Mouse (Mus musculus) ES-CJ7 (cell line): ENCODE results near the gene Arhgap30.

Experiments used
- DNase-seq: peaks from one replicate; pipeline ENCODE4 v3.0.0; 2011; ENCODE audit warnings: low read depth, low spot score

Arhgap30 gene

DNA sequence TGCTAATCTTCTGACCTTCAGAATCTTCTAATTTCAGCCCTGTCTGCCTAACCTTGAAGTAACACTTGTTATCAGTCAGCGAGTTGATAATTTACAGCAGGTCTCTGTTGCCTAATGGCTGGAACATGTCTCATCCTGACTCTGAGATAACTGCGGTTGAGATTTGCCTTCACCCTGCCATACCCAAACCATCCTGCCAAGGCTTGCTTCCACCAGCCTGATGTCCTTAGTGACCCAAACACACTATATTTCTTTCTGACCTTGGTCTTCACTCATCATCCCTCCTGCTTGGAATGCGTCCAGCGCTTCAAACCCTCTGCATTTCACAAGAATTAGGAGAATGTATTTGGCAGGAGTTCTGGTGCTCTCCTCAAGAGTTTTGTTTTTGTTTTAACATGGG is 36.4 kb downstream of the Arhgap30 start:
- DNase-seq = no peak

DNA sequence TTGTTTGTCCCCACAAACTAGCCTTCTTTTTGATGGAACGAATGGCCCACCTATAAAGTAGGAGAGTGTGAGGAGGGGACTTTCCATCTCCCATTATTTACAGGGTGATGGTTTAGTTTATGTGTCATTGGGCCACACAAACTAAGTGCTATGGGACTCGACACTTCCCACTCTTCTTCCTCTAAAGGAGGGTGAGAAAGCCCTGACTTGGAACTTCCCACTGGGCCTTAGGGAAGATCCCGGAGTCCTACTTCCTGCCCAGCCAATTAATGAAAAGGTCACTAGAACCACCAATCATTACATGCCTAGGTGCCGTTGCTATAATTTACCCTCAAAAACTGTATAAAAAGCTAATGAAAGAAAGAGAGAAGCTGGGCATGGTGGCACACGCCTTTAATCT is 43.4 kb downstream of the Arhgap30 start:
- no peak for DNase-seq

DNA sequence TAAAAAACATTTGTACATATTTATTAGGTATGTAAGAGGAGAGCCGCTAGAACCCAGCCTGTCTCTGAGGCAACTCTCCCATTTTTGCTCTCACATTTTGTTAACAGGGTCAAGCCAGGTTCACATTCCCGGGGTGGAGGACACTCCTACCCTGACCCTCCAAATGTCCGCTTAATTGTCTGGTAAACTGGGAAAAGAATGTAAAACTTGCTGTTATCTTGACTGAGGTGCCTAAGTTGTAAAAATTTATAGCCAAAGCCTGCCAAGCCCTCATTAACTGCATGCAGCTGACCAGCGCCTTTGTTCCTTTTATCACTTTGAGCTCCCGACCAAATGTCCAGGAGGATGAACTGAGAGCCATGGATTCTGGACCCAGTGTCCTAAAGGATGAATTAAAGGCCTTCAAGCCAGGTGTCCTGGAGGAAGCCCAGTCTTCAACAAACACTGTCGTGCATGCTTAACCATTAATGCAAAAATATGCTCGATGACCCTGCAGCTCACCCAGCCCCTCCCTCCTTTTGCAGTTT is 46.6 kb downstream of the Arhgap30 start:
- no peak for DNase-seq

DNA sequence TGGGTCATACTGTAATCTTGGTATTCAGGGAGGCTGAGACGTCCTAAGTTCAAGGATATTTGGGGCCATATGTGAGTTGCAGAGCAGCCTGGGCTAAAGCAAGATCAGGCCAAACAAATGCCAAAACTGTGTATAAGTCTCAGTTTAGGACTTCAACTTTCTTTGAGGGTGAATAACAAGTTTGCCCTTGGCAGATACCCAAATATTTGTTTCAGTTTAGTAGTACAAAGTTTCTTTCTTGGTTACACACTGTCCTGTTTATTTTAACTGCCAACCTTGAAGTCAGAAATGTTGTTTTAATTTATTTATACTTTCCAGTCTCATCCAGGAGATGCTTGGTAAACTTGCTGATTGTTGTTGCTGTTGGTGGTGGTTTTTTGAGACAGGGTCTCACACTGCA is 47.2 kb downstream of the Arhgap30 start:
- DNase-seq = no peak

DNA sequence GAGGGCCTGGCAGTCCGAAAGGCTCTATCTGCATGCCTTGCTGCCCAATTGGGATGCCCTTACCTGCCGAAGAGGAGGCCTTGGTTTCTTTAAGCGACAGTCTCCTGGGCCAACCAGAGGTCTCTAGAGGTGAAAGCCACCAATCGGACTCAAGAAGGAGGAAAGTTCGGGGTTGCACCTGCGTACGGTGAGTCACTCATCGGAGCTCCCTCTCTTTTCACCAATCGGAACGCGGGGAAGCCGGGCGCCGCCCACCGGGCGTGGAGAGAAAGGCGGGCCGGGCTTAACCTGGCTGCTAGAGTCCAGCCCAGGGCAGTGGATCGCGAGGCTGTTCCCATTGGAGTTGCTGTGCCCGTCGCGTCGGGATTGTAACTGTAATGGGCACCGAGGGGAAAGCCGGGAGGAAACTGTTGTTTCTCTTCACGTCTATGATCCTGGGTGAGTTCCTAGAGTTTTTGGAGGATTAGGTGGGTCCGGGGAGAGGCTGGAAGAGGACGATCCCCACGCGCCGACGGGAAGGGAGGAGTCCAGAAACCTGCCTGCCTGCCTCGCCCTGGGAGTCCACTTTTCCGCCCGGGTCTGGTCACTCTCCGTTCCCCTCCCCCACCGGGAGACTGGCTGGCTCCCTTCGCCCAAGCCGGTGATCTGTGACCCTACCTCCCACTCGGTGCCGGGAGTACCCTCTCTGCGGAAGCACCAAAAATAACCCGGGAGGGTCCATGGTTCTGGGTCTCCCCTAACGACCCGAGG is 48.7 kb downstream of the Arhgap30 start, which contains the start of gene F11r:
Gene F11r (plus strand): TSS at position 272 of the 750 bp plus-strand sequence.
- peak; percentile 98 for DNase-seq

DNA sequence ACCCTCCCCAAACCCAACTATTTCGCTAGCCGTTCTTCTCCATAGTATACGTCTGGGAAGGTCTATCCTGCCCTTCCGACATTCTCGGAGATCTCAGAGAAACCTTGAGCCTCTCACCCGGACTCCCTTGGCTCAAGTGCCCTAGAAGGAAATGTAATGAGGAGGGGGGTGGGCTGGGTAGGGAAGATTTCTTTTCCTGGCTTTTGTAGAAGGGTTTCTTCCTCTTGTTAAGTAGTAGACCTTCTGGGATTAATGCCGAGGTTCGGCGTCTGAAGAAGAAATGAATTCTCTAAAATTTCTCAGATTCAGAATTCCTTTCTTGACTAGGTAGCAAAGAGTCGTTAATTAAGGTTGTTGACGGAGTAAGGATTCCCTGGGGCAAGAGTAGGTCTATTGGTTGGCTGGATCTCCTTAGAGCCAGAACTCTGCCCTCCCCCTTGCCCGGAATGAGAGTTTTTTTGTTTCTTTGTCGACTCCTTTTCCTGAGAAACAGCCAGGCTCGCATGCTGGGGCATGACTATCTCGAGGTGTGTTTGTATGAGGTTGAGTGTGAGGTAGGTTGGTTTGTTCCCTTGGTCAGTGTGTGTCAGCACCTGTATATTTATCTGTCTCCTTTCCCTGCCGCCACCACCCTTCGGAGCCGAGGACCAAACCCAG is 49.4 kb downstream of the Arhgap30 start:
- DNase-seq = no peak

DNA sequence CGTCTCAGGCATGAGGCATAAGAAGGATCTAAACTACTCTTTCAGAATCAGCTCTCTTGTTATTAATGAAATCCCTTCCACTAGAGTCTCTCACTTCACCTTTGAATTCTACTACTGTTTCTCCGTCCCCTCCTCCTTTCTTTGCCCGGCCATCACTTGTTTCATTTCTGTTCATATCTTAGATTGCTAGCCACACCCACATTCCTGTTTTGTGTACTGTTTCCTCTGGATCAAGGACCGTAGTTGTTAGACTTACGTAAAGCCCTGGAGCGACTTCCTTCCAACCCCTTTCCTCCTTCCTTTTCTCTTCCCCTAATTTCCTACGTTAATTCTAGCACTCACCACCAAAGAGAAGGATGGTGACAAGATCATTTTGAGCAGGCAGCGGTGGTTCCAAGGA is 50.3 kb downstream of the Arhgap30 start:
- DNase-seq = no peak

DNA sequence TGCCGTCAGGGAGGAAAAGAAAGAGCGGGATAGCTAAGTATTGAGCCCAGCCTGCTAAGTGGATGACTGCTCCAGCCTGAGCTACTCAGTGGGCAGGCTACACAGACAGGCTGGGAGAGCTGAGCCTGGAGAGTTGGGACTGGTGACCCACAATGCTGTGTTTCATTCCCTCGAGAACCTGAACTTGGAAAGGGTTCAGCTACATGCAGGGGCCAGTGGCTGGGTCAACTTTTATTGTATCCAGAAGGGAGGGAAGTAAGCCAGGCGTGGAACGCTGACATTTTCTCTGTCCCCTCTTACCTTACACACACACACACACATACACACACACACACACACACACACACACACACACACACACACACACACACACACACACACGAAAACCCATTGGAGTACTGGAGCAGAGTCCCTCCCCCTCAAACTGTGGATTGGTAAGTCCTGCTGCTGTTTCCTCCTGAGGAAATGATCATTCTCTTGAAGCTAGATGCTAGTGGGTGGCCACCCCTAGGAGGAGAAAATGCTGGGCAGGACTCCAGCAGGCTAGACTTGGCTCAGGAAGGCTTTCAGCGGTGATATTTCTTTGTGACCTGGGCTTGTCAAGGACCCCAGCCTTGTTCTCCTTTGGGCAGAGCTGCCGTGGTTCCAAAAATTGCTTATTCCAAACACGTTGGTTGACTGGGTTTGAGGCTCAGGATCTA is 51.4 kb downstream of the Arhgap30 start:
- no peak for DNase-seq

DNA sequence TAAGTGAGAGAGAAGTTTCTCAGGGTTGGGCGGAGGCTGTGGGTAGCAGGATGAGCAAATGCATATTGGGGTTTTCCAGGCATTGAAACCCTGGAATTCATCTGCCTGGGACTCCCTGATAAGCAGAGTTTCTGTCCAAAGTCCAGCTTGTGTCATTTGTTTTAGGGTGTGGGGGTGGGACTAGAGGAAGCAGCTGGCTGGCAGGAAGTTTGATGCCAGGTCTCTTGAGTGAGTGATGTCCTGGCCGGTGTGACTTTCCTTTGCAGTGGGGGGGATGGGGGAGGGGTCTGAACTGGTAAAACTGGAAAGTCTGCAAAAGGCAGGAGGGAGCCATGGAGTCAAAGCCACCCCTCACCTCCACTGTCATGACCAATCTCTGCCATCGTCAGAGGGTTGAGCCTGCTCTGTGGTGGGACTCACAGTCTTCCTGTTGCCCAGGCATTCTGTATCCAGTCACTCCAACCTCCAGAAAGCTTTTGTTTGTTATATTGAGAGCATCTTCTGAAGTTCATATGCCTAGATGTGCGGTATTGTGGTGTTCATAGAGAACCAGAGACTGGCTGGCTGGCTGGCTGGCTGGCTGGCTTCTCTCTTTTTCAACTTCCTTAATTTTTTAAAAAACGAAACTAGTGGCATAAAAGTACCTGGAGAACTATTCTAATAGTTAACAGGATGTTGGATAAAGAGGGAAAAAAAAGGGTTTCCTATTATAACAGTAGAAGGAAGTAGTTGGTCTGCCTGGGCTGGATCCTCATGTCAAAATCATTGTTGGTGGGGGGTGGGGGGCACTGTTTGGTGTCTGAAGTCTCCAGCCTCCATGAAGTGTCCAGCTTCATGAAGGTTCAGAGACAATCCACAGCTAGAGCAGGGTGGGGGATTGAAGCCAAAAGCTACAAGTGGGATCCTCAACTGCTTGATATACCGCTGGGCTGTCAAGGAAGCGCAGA is 53.0 kb downstream of the Arhgap30 start:
- no peak for DNase-seq

DNA sequence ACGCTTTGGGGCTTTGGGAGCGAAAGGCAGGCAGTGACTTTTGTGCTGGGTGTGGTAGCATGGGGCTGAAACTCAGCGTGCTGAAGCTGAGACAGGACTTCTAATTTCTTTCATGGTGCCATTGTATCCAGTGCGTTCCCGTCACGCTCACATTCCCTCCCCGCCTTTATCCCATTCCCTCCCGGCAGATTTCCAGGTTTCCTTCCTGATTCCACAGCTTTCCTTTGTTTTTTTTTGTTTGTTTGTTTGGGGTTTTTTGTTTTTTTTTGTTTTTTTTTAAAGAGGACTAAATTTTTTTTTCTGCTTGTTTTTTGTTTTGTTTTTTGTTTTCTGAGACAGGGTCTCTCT is 53.6 kb downstream of the Arhgap30 start:
- no peak for DNase-seq

DNA sequence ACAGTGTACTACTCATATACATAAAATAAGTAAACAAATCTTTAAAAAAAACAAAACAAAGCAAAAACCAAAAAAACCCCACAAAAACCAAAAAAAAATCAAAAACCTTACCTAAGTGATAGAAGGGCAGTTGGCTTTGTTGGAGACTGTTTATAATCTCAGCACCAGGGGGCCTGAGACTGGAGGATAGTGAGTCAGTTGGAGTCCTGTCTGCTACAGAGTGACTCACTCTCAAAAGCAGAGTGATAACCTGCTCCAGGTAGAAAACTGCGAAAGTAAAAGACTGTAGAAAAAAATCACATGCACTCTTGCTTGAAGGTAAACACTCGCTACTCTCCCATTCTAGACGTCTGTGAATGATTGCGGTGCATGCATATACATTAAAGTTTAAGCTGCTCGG is 56.3 kb downstream of the Arhgap30 start:
- peak; percentile 59 for DNase-seq

DNA sequence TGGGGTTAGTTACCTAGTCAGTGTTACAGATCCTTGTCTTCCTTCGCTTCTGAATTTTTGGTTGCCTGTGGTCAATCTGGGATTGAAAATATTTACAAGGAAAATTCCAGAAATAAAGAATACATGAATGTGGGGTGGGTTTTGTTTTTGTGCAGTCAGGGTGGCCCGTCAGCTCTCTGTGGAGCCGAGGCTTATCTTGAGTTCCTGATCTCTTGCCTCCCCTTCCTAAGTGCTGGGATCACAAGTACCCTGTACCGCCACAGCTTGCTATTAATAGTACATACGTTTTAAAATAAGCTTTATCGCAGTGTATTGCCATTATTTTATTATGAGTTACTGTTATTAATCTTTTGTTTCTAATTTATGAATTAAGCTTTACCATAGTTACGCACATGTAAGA is 58.1 kb downstream of the Arhgap30 start:
- DNase-seq = no peak

DNA sequence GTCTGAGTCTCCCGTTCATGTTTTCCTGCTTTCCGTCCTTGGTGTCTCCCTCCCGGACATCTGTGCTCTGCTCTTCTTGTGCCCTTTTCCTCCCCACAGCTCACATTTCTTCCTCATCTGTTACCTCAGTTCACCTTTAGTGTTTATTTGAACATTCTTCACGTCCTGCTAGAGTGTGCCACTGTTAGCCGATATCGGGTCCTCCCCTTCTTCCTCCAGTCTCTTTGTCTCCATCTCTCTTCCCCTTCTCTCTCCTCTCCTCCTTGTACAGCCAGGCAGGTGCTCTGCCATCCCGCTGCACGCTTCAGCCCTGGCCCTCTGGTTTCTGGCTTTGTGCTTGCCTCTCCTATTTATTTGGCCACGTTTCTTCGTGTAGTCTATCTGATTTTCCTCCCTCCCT is 58.9 kb downstream of the Arhgap30 start:
- no peak for DNase-seq

DNA sequence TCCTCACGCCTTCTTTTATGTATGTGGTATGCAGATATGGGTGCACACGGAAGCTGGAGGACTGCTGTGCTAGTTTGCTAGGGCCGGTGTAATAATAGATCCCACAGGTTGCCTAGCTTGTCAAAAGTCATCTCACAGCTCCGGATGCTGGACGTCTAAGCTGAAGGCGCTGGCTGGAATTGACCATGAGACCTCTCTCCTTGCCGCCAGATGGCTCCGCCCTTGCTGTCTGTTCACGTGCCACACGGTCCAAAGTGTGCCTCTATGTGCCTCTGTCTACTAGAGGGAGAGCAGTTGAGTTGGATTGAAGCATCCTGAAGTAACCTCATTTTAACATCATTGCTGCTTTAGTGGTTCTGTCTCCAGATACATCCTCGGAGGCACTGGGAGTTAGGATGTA is 61.3 kb downstream of the Arhgap30 start:
- DNase-seq = no peak

DNA sequence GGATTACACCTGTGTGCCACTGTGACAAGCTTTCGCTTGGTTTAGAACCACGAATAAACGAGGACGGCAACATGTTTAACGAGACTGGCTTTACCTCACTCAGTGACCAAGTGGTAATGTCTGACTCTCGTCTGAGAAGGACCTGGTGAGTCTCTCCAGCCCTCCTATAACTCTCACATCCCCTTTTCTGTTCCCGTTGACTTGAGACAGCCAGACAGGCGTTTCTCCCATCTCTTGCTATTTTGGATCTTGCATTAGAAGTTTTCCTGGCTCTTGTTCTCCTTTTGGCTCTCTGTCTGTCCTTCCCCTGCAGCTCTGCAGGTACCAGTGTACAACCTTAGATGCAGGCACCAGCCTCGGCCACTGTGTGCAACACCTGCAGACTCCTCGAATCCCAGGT is 62.2 kb downstream of the Arhgap30 start:
- no peak for DNase-seq

DNA sequence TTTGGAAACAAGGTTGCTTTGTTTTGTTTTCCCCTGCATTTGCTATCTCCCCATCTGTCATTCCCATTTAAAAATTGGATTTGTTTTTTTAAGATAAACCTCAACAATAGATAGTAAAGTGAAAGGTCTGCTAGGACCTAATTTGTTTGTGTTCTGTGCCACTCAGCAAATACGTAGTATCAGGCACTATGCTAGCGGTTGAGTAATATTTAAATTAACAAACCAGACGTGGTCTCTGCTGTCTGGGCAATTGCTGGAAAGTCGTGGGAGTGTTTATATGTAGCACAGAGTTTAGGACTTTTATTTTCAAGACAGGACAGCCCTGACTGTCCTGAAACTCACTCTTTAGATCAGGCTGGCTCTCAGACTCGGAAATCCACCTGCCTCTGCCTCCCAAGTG is 63.8 kb downstream of the Arhgap30 start:
- DNase-seq = no peak

DNA sequence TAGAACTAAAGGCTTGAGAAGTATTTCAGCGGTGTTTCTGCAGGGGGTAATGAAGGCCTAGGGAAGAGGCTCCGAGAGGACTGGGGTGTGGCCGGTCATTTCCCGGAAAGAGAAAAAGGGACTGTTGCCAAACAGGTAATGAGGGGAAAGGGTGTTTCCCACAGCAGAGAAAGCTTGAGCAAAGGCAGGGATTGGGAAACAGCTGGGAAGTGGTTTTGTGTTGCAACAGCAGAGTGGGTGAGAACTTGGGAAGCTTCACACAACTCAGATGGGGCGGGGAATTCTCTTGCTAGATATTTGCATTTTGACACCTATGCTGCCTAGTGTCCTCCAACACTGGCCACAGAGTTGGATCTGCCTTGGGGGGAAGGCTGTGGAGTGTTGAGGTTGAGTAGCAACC is 64.2 kb downstream of the Arhgap30 start:
- no peak for DNase-seq

DNA sequence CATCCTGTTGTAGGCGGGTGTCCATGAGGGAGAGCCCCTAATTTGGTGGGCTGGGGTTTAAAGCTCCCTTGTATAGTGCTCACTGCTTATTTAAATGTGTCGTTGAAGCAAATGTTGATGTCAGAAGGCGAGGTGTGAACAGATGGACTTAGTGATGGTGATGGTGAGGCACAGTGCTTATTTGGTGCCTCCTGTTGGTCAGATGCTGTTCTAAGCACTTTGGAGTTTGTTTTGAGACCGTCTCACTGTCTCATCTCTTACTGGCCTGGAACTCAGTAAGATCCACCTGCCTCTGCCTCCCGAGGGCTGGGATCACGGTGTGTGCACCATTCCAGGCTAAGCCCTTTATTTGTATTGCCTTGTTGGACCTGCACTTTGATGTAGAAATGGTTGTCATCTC is 66.2 kb downstream of the Arhgap30 start:
- DNase-seq = no peak

DNA sequence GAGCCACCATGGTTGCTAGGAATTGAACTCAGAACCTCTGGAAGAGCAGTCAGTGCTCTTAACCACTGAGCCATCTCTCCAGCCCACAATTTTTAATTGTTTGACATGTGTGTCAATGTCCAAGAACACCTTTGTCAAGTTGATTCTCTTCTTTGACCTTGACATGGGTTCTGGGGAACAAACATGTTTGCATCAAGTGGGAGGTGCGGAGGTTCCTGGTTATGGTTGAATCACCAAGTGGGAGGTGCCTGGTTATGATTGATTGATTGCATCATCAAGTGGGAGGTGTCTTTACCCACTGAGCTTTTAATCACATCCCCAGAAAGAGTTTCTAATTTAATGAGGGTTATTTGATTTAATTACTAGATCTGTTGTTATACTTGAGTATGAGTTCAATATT is 68.8 kb downstream of the Arhgap30 start:
- DNase-seq = no peak

DNA sequence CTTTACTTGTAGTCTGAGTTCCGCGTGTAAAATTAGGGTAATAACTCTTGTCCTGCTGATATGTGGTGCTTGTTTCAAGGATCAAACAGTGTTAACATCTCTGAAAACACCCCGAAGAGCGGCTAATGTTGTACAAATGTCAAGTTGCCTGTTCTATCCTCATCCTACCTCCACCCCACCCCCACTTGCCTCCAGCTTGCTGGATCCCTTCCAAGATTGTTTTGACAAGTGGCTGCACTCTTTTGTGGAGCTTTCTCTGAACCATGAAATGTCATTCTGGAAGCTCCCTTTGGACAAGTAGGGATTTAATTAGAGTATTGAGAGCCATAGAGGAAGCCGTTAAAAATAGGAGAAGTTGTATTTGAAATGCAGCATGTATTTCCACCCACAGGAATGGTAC is 71.0 kb downstream of the Arhgap30 start:
- no peak for DNase-seq
